Mouse (Mus musculus): ENCODE measurements around the gene Cfap54. TPM values are rescaled to one million over a fixed set of nuclear protein-coding genes. Genes with fewer than 3 reads are reported as not detected.

The Cfap54 gene
- total and polyA plus RNA-seq, 2 experiments from 2014 or later = 3.0 to 5.2 TPM

DNA sequence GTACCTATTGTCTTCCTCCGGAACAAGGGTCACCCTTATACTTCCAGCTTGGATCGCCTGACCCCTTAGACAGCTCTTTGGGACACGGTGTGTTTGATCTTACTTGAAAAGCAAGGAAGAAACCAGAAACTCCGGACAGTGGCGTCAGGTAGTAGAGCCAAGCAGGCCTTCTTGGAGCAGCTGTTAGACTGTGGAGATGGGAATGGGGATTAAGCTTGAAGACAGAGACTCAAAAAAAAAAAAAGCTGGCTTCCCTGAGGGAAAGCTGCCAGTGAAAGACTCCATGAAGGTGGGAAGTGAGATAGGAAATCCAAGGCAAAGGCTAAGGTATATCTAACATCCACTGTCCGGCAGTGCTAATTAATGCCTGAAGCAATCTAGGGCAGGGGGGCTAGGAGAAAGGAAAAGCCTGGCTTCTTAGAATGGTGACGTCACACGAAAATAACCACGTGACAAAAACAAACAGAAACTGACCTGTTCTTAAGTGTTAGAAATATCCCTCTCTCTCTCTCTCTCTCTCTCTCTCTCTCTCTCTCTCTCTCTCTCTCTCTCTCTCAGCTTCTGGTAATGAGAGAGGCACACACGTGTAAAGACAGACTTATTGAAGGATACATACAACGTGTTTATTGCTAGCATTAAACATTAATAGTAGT is 7.1 kb upstream of the Cfap54 start:
- H3K9ac ChIP-seq (replicated peaks; ENCODE audit: low read length) = no peak overlapping the region
- H3K27ac ChIP-seq = no peak overlapping the region
- H3K4me3 ChIP-seq (ENCODE audit: low read length) = no peak overlapping the region
- no peak overlapping the region for H3K4me2 ChIP-seq (ENCODE audit: low read depth, low read length)
- no peaks in the 10 kb centered on the region for H3K36me3 ChIP-seq (ENCODE audit: insufficient read depth, low read length)
- no peaks in the 10 kb centered on the region for H3K9me3 ChIP-seq (ENCODE audit: low read length)
- TF ChIP-seq CTCF (IDR thresholded peaks at IDR 0.05; ENCODE audit: low read depth) = no peak
- no peaks in the 10 kb centered on the region for H3K4me1 ChIP-seq (ENCODE audit: insufficient read depth, low read length)
- DNase-seq (ENCODE audit: low spot score) (no peak), ATAC-seq (no peak)
- H3K27me3 ChIP-seq (ENCODE audit: insufficient read depth, low read length) = no peaks in the 10 kb centered on the region
- WGBS = 75% methylated on average over 11 of the region's 11 CpGs

DNA sequence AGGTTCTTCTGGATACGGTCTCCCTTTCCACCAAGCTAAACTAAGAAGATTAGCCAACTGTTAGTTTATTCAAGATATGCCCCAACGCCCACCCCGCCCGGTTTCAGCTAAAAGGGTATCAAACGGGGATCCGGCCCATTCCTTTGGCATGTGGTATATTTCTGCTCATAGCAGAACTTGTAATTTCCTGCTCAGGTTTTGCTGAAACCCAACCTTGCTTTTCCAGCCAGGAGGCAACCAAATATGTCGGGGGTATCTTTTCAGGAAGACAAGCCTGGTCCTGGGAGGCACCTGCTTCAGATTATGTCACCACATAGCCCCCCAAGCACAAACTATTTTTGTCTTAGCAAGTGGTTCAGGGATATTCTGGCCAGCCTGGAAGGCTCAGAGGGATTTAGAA is 6.1 kb upstream of the Cfap54 start:
- Histone ChIP-seq H3K27ac (no peak overlapping the region), H3K9me3 (ENCODE audit: low read length) (no peaks in the 10 kb centered on the region), H3K9ac (replicated peaks; ENCODE audit: low read length) (no peak overlapping the region), H3K4me1 (ENCODE audit: insufficient read depth, low read length) (no peaks in the 10 kb centered on the region), H3K27me3 (ENCODE audit: insufficient read depth, low read length) (no peaks in the 10 kb centered on the region), H3K36me3 (ENCODE audit: insufficient read depth, low read length) (no peaks in the 10 kb centered on the region), H3K4me3 (ENCODE audit: low read length) (no peak overlapping the region), H3K4me2 (ENCODE audit: low read depth, low read length) (no peak overlapping the region)
- WGBS = 86% methylated on average over 7 of the region's 7 CpGs
- no peak for DNase-seq (ENCODE audit: low spot score)
- no peak for ATAC-seq
- no peak for TF ChIP-seq CTCF (IDR thresholded peaks at IDR 0.05; ENCODE audit: low read depth)

- DNase-seq (ENCODE audit: low spot score) = no peak
Measured at GRCm38 (mm10) chr10:93083963-93084340, 2.5 kb upstream of the Cfap54 start.

DNA sequence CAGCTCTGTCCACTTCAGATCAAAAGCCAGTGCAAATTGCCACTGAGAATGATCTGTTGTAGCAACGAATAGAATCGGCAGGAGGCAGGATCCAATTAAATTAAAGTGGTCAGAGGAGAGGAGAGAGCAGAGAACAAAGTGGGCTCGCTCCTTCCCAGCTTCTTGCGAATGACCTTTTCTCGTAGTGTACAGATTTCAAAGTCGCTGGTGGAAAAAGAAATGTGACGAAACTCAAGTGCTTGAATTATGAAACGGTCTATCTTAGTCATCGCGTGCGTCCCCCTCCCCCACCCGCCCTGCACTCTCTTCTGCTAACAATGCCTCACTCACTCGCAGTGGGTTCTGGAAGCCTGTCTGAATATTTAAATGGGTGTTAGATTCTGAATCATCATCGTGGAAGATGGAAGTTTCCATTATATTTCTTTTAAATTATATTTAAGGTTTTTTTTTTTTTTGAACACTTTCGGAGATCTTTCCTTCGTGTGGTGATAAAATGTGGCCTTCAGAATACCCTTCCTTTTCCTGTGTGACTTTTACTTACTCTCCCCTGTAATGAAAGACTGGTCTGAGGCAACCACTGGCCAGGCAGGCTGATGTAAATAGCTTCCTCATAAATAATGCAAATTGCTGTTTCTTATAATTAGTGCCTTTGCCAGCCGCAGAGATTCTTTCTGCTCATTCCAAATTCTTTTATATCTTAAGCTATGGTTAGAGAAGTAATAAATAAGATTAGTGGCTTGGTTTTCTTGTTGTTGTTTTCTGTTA is 2.0 kb upstream of the Cfap54 start:
- WGBS = 8% methylated on average over 17 of the region's 17 CpGs
- no peaks in the 10 kb centered on the region for H3K4me1 ChIP-seq (ENCODE audit: insufficient read depth, low read length)
- peak; percentile 63 for DNase-seq (ENCODE audit: low spot score)
- no peak; the same call in 1 of the 2 replicates for ATAC-seq
- H3K9me3 ChIP-seq (ENCODE audit: low read length) = no peaks in the 10 kb centered on the region
- TF ChIP-seq CTCF (IDR thresholded peaks at IDR 0.05; ENCODE audit: low read depth) = peak; percentile 24; the same call in 1 of the 2 replicates
- H3K9ac ChIP-seq (replicated peaks; ENCODE audit: low read length) = 0 out of 2 replicates have a peak overlapping the region, but pooled peaks have one; percentile 1
- no peak overlapping the region for H3K27ac ChIP-seq
- H3K4me2 ChIP-seq (ENCODE audit: low read depth, low read length) = peak overlapping the region; percentile 44
- H3K36me3 ChIP-seq (ENCODE audit: insufficient read depth, low read length) = no peaks in the 10 kb centered on the region
- peak overlapping the region; percentile 21 for H3K4me3 ChIP-seq (ENCODE audit: low read length)
- H3K27me3 ChIP-seq (ENCODE audit: insufficient read depth, low read length) = no peaks in the 10 kb centered on the region

More at GRCm38 (mm10) chr10:93083963-93084340, 2.5 kb upstream of the Cfap54 start:
- no peaks in the 10 kb centered on the region for H3K4me1 ChIP-seq (ENCODE audit: insufficient read depth, low read length)
- no peaks in the 10 kb centered on the region for H3K27me3 ChIP-seq (ENCODE audit: insufficient read depth, low read length)
- H3K36me3 ChIP-seq (ENCODE audit: insufficient read depth, low read length) = no peaks in the 10 kb centered on the region
- H3K9me3 ChIP-seq (ENCODE audit: low read length) = no peaks in the 10 kb centered on the region
- no peak for TF ChIP-seq CTCF (IDR thresholded peaks at IDR 0.05; ENCODE audit: low read depth)
- ATAC-seq = no peak
- H3K27ac ChIP-seq = no peak overlapping the region
- H3K9ac ChIP-seq (replicated peaks; ENCODE audit: low read length) = no peak overlapping the region
- no peak overlapping the region for H3K4me3 ChIP-seq (ENCODE audit: low read length)
- 32% methylated on average over 8 of the region's 8 CpGs for WGBS
- peak overlapping the region; percentile 44 for H3K4me2 ChIP-seq (ENCODE audit: low read depth, low read length)

- Histone ChIP-seq H3K4me1 (ENCODE audit: insufficient read depth, low read length) (no peaks in the 10 kb centered on the region), H3K9ac (replicated peaks; ENCODE audit: low read length) (no peak overlapping the region), H3K27me3 (ENCODE audit: insufficient read depth, low read length) (no peaks in the 10 kb centered on the region), H3K4me3 (ENCODE audit: low read length) (no peak overlapping the region), H3K4me2 (ENCODE audit: low read depth, low read length) (no peak overlapping the region), H3K9me3 (ENCODE audit: low read length) (no peaks in the 10 kb centered on the region), H3K36me3 (ENCODE audit: insufficient read depth, low read length) (no peaks in the 10 kb centered on the region), H3K27ac (no peak overlapping the region)
- no peak for DNase-seq (ENCODE audit: low spot score)
- no peak for ATAC-seq
- 89% methylated on average over 3 of the region's 3 CpGs for WGBS
- TF ChIP-seq CTCF (IDR thresholded peaks at IDR 0.05; ENCODE audit: low read depth) = no peak
Measured at GRCm38 (mm10) chr10:93079486-93079885, 1.9 kb downstream of the Cfap54 start.

GRCm38 (mm10) chr10:93077935-93078479 is 3.4 kb downstream of the Cfap54 start:
- Histone ChIP-seq H3K27ac (no peak overlapping the region), H3K4me1 (ENCODE audit: insufficient read depth, low read length) (no peaks in the 10 kb centered on the region), H3K36me3 (ENCODE audit: insufficient read depth, low read length) (no peaks in the 10 kb centered on the region), H3K4me3 (ENCODE audit: low read length) (no peak overlapping the region), H3K4me2 (ENCODE audit: low read depth, low read length) (no peak overlapping the region), H3K27me3 (ENCODE audit: insufficient read depth, low read length) (no peaks in the 10 kb centered on the region), H3K9me3 (ENCODE audit: low read length) (no peaks in the 10 kb centered on the region), H3K9ac (replicated peaks; ENCODE audit: low read length) (no peak overlapping the region)
- TF ChIP-seq CTCF (IDR thresholded peaks at IDR 0.05; ENCODE audit: low read depth) = no peak
- ATAC-seq (no peak), DNase-seq (ENCODE audit: low spot score) (no peak)
- 81% methylated on average over 11 of the region's 11 CpGs for WGBS
